Mouse (Mus musculus) hindbrain, embryonic 14.5 days (tissue): ENCODE measurements around the gene Gm3642. TPM values are rescaled to one million over a fixed set of nuclear protein-coding genes. Genes with fewer than 3 reads are reported as not detected.
"Not testable (repeated sequence)": the region's sequence is repeated elsewhere in the genome, so short reads cannot be mapped to it uniquely, and the experiment has no call there.

Source experiments
- ATAC-seq: fragments of 200-750 bp; cut with Nextera tagmentation; 2 replicates; pipeline ENCODE4 v1.8.0; 2017; ENCODE audit warnings: moderate number of reproducible peaks, mild to moderate bottlenecking, moderate TSS enrichment, moderate library complexity; ENCODE audit not compliant: low FRiP score
- DNase-seq: peaks from one replicate; pipeline ENCODE4 v3.0.0-alpha.2; 2015; ENCODE audit warnings: low spot score
- H3K27ac ChIP-seq: fragments of 300-500 bp; sonication (generic); 2 replicates; pipeline ENCODE4 v1.5.1; 2014; ENCODE audit warnings: mild to moderate bottlenecking, moderate library complexity
- H3K27me3 ChIP-seq: fragments of 300-500 bp; sonication (generic); 2 replicates; pipeline ENCODE4 v1.6.1; 2014; ENCODE audit warnings: mild to moderate bottlenecking, low read length, mixed read lengths; ENCODE audit not compliant: control insufficient read depth, insufficient read depth
- H3K36me3 ChIP-seq: fragments of 300-500 bp; sonication (generic); replicated peaks from 2 replicates; pipeline ENCODE4 v1.6.1; 2014; ENCODE audit not compliant: control insufficient read depth, insufficient read depth
- H3K4me1 ChIP-seq: fragments of 300-500 bp; sonication (generic); replicated peaks from 2 replicates; pipeline ENCODE4 v1.6.1; 2014; ENCODE audit warnings: antibody characterized with exemption, low read length, mixed read lengths; ENCODE audit not compliant: control insufficient read depth, insufficient read depth
- H3K4me2 ChIP-seq: fragments of 300-500 bp; sonication (generic); replicated peaks from 2 replicates; pipeline ENCODE4 v1.6.1; 2014; ENCODE audit warnings: mild to moderate bottlenecking, moderate library complexity
- H3K4me3 ChIP-seq: fragments of 300-500 bp; sonication (generic); replicated peaks from 2 replicates; pipeline ENCODE4 v1.5.1; 2014; ENCODE audit warnings: mild to moderate bottlenecking, low read length
- H3K9ac ChIP-seq: fragments of 300-500 bp; sonication (generic); 2 replicates; pipeline ENCODE4 v1.6.1; 2014
- H3K9me3 ChIP-seq: fragments of 300-500 bp; sonication (generic); 2 replicates; pipeline ENCODE4 v1.6.1; 2016; ENCODE audit warnings: low read length; ENCODE audit not compliant: control insufficient read depth
- WGBS: fragments of 180-500 bp; shearing (Covaris S2); extraction: QIAGEN DNeasy Blood & Tissue Kit; methylation state at CpG from one replicate; pipeline ENCODE4 v1.1.7; 2014; 5-methylcytosine and 5-hydroxymethylcytosine counted together
- polyA plus RNA-seq: library from polyadenylated mRNA; unstranded; fragments of >200 nt; fragmentation: Nextera tagmentation; extraction: Ambion mirVana; gene quantifications from 2 replicates; pipeline ENCODE4 v1.2.1, GENCODE M21; 2014

Gm3642 gene
- polyA plus RNA-seq: not detected in 2 replicates

DNA sequence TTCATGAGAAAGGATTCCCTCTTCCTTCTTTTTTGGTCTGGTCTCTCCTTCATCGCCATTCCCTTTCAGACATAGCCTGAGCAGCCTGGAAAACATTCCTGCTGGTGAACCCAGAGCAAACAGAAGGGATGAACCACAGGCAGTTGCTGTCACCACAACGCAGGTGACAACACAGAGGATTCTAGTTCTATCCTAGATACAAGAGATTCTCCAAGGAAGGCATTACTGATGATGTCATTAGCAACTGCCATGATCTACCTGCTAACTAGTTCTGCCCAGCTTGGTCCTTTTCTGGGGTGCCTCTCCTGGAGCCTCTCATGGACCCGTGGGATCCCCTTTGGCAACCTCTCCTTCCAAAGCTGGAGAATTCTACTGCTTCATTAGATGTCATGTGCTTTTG lies at the start of gene Gm3642:
Gene Gm3642 (minus strand): TSS at position 101 of the 400 bp plus-strand sequence.
- not testable (repeated sequence) for H3K4me1 ChIP-seq, H3K4me2 ChIP-seq, H3K9me3 ChIP-seq, H3K27ac ChIP-seq, H3K9ac ChIP-seq, H3K36me3 ChIP-seq, ATAC-seq, H3K4me3 ChIP-seq, H3K27me3 ChIP-seq, DNase-seq
- no CpG with 5 or more reads among the region's 3 CpGs for WGBS

DNA sequence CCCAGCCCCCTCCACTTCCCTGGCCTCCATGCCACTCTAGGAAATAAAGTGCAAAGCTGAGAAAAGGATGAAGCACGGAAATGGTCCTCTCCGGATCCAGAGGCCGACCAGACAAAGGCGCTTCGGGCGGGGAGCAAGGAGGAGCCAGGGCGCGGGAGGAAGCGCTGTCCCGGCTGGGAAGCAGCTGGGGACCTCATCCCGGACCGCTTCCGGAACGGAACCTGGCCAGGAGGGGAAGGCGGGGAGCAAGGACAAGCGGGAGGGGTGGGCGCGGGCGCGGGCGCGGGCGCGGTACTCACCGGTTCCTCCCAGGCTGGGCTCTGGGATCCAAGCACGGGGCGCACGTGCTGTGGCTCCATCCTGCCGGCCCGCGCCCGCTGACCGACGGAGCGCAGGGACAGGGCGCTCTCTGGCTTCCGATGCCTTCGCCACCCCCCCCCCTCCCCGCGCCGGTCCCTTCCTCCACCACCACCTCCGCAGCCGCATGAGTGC lies 49.5 kb upstream of the Gm3642 start, which contains the start of gene Gm3667:
Gene Gm3667 (minus strand): TSS at position 442 of the 492 bp plus-strand sequence.
- DNase-seq, H3K4me1 ChIP-seq, H3K27me3 ChIP-seq, H3K36me3 ChIP-seq, H3K9me3 ChIP-seq, ATAC-seq: not testable (repeated sequence)
- peak within 1 kb of the TSS; percentile 64 for H3K9ac ChIP-seq
- peak within 1 kb of the TSS; percentile 42 for H3K4me3 ChIP-seq
- 0 out of 2 replicates have a peak within 1 kb of the TSS, but pooled peaks have one; percentile 38 for H3K27ac ChIP-seq
- H3K4me2 ChIP-seq: peak within 1 kb of the TSS; percentile 52
- WGBS: 2% methylated on average over 15 of the region's 43 CpGs

DNA sequence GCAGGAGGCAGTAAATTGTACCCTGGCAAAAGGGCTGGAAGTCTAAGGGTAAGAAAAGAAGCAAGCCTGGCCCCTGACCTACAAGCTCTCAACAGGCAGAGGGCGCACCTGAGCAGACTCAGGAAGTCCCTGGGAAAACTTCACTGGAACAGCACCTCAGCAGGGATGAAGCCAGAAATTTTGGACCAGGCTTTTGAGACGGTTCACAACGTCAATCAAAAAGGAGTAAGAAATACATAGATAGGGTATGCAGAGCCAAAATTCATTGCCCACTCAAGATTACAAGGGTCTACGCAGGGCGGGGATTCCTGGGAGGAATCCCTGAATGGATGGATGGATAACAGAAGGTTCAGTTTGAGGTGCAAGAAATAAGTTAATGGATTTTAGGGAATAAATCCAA lies 48.7 kb upstream of the Gm3642 start:
- 18% methylated on average over 2 of the region's 5 CpGs for WGBS
- H3K36me3 ChIP-seq, H3K27ac ChIP-seq, ATAC-seq, H3K4me1 ChIP-seq, H3K9me3 ChIP-seq, DNase-seq, H3K27me3 ChIP-seq: not testable (repeated sequence)
- Histone ChIP-seq H3K9ac (peak overlapping the region; percentile 64; the same call in 1 of the 2 replicates), H3K4me3 (peak overlapping the region; percentile 42), H3K4me2 (peak overlapping the region; percentile 52)

DNA sequence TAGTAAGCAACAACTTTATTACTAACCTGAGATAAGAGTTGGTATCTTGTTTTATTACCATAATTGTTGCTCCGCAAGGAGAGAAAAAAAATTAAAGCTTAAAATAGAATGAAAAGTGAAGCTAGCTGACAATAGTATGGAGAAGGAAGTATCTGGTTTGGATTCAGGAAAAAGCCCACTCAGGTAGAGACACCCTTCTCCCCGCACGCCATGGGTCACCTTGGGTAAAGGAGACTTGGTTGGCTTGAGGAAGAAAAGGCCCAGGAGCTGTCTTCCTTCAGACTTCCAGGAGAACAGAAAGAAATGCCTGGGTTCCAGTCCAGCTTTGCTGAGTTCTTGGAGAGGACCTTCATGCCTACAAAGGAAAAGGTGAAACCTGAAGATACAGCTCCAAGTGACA lies 16.8 kb downstream of the Gm3642 start:
- H3K36me3 ChIP-seq: not testable (repeated sequence)
- WGBS: 89% methylated on average over 3 of the region's 3 CpGs

More for the DNA sequence above, 16.8 kb downstream of the Gm3642 start:
- H3K27me3 ChIP-seq, H3K27ac ChIP-seq, H3K4me3 ChIP-seq, H3K9me3 ChIP-seq, DNase-seq, ATAC-seq, H3K4me1 ChIP-seq, H3K9ac ChIP-seq, H3K4me2 ChIP-seq: not testable (repeated sequence)

Other genes starting within 250 kb of the Gm3642 start
- 0.30 and 0.52 TPM in 2 replicates for gene Gm3629, start 249.7 kb downstream of the Gm3642 start, polyA plus RNA-seq
- not detected in 2 replicates for gene Gm3460, start 217.9 kb downstream of the Gm3642 start, polyA plus RNA-seq
- gene Gm10251, start 156.1 kb downstream of the Gm3642 start, polyA plus RNA-seq: not detected in 2 replicates
- 0.23 TPM in 1 of 2 replicates, not detected in the other for gene Gm8050, start 120.1 kb downstream of the Gm3642 start, polyA plus RNA-seq
- gene Gm3636, start 98.0 kb downstream of the Gm3642 start, polyA plus RNA-seq: 16.9 and 18.9 TPM in 2 replicates
- not detected in 2 replicates for gene Gm8362, start 65.9 kb downstream of the Gm3642 start, polyA plus RNA-seq
- gene Gm3667, start 49.7 kb upstream of the Gm3642 start, polyA plus RNA-seq: 11.7 and 13.4 TPM in 2 replicates
- gene Gm6356, start 133.5 kb upstream of the Gm3642 start, polyA plus RNA-seq: not detected in 2 replicates
- 4.3 and 4.8 TPM in 2 replicates for gene Gm10406, start 187.1 kb upstream of the Gm3642 start, polyA plus RNA-seq
- gene Gm3685, start 204.7 kb upstream of the Gm3642 start, polyA plus RNA-seq: not detected in 2 replicates